Mouse (Mus musculus) liver, embryonic 14.5 days (tissue): Measurements from ENCODE around the gene Klhl26. TPM values are rescaled to one million over a fixed set of nuclear protein-coding genes. Genes with fewer than 3 reads are reported as not detected.

Experiments
- ATAC-seq: fragments of 200-750 bp; cut with Nextera tagmentation; 2 replicates; pipeline ENCODE4 v1.8.0; 2017; ENCODE audit warnings: moderate number of reproducible peaks, mild to moderate bottlenecking, moderate library complexity; ENCODE audit not compliant: insufficient read depth
- DNase-seq, 3 experiments: peaks; one replicate each; pipeline ENCODE4 v3.0.0-alpha.2; 2012 to 2013; ENCODE audit warnings: low read depth in 3 of 3, low spot score in 3 of 3
- H3K27ac ChIP-seq: fragments of 300-500 bp; sonication (generic); 2 replicates; pipeline ENCODE4 v1.5.1; 2014; ENCODE audit warnings: moderate library complexity, mild to moderate bottlenecking, control low read depth, inconsistent platforms
- H3K27me3 ChIP-seq: fragments of 300-500 bp; sonication (generic); 2 replicates; pipeline ENCODE4 v1.6.1; 2014; ENCODE audit warnings: mild to moderate bottlenecking, low read length, moderate library complexity; ENCODE audit not compliant: control insufficient read depth, insufficient read depth
- H3K36me3 ChIP-seq: fragments of 300-500 bp; sonication (generic); replicated peaks from 2 replicates; pipeline ENCODE4 v1.6.1; 2014; ENCODE audit warnings: low read depth; ENCODE audit not compliant: control insufficient read depth, insufficient read depth
- H3K4me1 ChIP-seq, 2 experiments: fragments of 200-500 bp in 1 of 2; fragments of 300-500 bp in 1 of 2; sonication (generic) in 1 of 2; replicated peaks; 2 replicates each; pipeline ENCODE4 v1.6.1; 2012 to 2014; ENCODE audit warnings: antibody characterized with exemption in 1 of 2, inconsistent platforms in 1 of 2, low read length in 1 of 2; ENCODE audit not compliant: control insufficient read depth in 2 of 2, insufficient read depth in 2 of 2
- H3K4me2 ChIP-seq: fragments of 300-500 bp; sonication (generic); 2 replicates; pipeline ENCODE4 v1.6.1; 2014; ENCODE audit warnings: low read depth, mild to moderate bottlenecking, control low read depth, moderate library complexity
- H3K4me3 ChIP-seq, 2 experiments: fragments of 200-500 bp in 1 of 2; fragments of 300-500 bp in 1 of 2; sonication (generic) in 1 of 2; 2 replicates each; pipeline ENCODE4 v1.5.1; 2012 to 2014; ENCODE audit warnings: low read depth in 2 of 2, low read length in 2 of 2, mild to moderate bottlenecking in 2 of 2, control low read depth in 1 of 2, inconsistent platforms in 1 of 2, moderate library complexity in 1 of 2; ENCODE audit not compliant: insufficient read depth in 1 of 2
- H3K9ac ChIP-seq: fragments of 300-500 bp; sonication (generic); replicated peaks from 2 replicates; pipeline ENCODE4 v1.6.1; 2014; ENCODE audit warnings: mild to moderate bottlenecking, control low read depth, moderate library complexity
- H3K9me3 ChIP-seq: fragments of 300-500 bp; sonication (generic); 2 replicates; pipeline ENCODE4 v1.6.1; 2016; ENCODE audit warnings: low read length, mixed read lengths; ENCODE audit not compliant: control insufficient read depth
- CTCF ChIP-seq: IDR thresholded peaks from 2 replicates; pipeline ENCODE4 v1.5.1; 2016; ENCODE audit warnings: antibody characterized with exemption, low read depth, control low read depth
- EP300 ChIP-seq: IDR thresholded peaks from 2 replicates; pipeline ENCODE4 v1.6.1; 2016; ENCODE audit warnings: antibody characterized with exemption, low read depth
- WGBS: fragments of 180-500 bp; shearing (Covaris S2); extraction: QIAGEN DNeasy Blood & Tissue Kit; methylation state at CpG from one replicate; pipeline ENCODE4 v1.1.7; 2014; ENCODE audit not compliant: insufficient replicate concordance; 5-methylcytosine and 5-hydroxymethylcytosine counted together
- polyA plus RNA-seq, 2 experiments: library from polyadenylated mRNA; depleted of rRNA in 1 of 2; stranded (reverse) in 1 of 2; unstranded in 1 of 2; fragments of >200 nt; fragmentation: Nextera tagmentation in 1 of 2; extraction: Ambion mirVana in 1 of 2; gene quantifications; 2 replicates each; pipeline versions ENCODE4 v1.2.1 to v1.2.3; 2012 to 2014

Gene Klhl26
- polyA plus RNA-seq, 2 experiments = 5.0 to 6.5 TPM

DNA sequence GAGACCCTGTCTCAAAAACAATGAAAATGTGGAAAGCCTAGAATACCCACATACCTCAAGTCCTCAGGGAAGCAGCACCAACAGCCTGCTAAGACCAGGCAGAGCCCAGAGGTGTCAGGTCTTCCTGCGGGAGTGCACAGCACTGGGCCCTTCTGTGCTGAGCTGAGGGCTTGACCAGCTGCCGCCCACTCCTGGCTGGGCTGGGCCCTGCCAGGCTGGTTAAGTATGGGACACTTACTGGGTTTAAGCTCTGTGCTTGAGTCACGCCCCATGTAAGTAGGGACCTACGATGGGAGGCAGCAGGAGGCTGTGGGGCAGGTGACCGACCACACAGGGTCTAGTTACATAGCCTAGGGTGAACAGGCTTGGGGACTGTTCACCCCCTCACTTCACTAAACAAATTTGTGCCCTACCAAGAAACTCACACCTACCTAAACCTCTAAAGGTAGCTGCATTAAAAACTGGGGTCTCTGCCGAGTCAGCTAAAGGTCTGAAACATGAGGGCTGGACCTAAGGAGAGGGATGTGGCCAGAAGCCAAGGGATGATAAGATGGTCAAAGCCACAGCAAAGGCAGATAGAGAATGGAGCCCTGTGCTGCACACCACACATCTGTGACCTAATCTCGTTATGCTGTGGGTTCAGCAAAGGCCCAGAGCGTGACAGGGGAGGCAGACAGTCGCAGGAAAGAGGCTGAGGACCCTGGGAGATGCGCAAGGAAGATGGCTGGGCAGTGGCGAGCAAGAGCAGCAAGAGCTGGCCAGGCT lies 56.7 kb downstream of the Klhl26 start:
- peak overlapping the region; percentile 10 for H3K9ac ChIP-seq
- WGBS = 37% methylated on average over 11 of the region's 11 CpGs
- H3K4me1 ChIP-seq = peaks cover 35 to 57% of the 10 kb centered on the region in 2 experiments
- TF ChIP-seq CTCF = no peak
- TF ChIP-seq EP300 = no peak
- DNase-seq (no peak), ATAC-seq (peak; percentile 34; the same call in 1 of the 2 replicates)
- no peaks in the 10 kb centered on the region for H3K27me3 ChIP-seq
- H3K4me2 ChIP-seq = no peak overlapping the region
- H3K27ac ChIP-seq = peak overlapping the region; percentile 39
- H3K4me3 ChIP-seq = no peak overlapping the region
- no peaks in the 10 kb centered on the region for H3K36me3 ChIP-seq
- H3K9me3 ChIP-seq = no peaks in the 10 kb centered on the region

DNA sequence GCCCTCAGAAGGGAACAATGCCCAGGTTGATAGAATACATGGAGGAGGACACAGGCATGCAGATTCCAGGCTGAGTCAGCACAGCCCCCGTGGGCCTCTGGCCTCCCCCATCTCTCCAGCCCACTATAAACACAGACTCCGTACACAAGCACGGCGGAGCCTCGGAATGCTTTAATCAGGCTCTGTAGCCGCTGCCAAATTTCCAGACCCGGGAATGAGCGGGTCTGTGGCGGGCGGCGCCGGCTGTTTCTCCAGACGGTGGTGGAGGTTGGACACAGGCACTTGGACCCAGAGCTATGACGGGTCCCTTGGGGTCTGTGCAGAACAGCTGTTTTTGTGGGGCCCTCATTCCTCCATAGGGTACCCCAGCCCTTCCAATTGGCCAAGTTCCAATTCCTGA lies 57.8 kb downstream of the Klhl26 start:
- H3K9ac ChIP-seq = no peak overlapping the region; the same call in 1 of the 2 replicates
- TF ChIP-seq EP300 = no peak
- no peak for TF ChIP-seq CTCF
- peaks cover 46 to 62% of the 10 kb centered on the region in 2 experiments for H3K4me1 ChIP-seq
- ATAC-seq (no peak), DNase-seq (no peak)
- H3K4me2 ChIP-seq = no peak overlapping the region
- 75% methylated on average over 14 of the region's 14 CpGs for WGBS
- H3K4me3 ChIP-seq = no peak overlapping the region
- H3K9me3 ChIP-seq = no peaks in the 10 kb centered on the region
- no peak overlapping the region for H3K27ac ChIP-seq
- no peaks in the 10 kb centered on the region for H3K27me3 ChIP-seq
- no peaks in the 10 kb centered on the region for H3K36me3 ChIP-seq

DNA sequence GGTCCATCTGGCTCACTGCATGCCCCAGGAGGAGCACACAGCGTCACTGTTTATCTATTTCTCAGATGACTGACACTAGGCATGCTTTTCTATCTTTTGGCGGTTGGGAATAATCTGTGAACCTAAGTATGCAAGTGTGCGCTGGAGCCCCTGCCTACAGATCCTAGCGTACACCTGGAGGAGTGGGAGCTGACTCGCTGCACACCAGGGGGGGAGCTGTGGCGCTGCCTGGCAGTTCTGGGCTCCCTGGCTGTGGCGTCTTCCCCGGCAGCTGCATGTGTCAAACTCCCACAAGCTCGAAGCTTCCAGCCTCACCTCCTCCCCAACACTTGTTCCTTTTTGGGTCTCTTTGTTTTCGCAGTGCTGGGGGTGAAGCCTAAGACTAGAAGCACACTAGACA lies 58.9 kb downstream of the Klhl26 start:
- H3K9ac ChIP-seq = no peak overlapping the region
- H3K4me3 ChIP-seq = no peak overlapping the region
- TF ChIP-seq CTCF = no peak
- TF ChIP-seq EP300 = no peak
- DNase-seq (no peak), ATAC-seq (no peak)
- 53% methylated on average over 10 of the region's 10 CpGs for WGBS
- no peaks in the 10 kb centered on the region for H3K36me3 ChIP-seq
- H3K4me2 ChIP-seq = no peak overlapping the region
- H3K4me1 ChIP-seq = peaks cover 54 to 66% of the 10 kb centered on the region in 2 experiments
- H3K27ac ChIP-seq = no peak overlapping the region
- H3K27me3 ChIP-seq = no peaks in the 10 kb centered on the region
- H3K9me3 ChIP-seq = no peaks in the 10 kb centered on the region

DNA sequence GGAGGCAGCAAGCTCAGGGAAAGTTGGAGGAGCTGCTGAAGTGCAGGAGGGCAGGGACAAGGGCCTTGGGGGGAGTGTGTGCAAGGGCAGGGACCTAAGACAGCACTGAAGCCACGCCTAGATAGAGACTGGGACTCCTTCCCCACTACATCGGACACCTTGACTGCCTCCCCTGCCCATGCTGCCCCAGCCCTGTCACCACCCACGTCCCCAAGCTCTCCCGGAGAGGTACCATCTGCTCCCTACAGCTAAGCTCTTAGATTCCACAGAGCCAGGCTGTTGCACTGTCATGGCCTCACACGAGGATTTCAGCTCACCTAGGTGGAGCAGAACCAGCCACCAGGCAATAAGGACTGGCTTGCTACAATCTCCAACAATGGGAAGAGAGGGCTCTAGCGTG lies 59.8 kb downstream of the Klhl26 start:
- no peak for DNase-seq
- Histone ChIP-seq H3K9ac (no peak overlapping the region), H3K4me2 (no peak overlapping the region), H3K36me3 (no peaks in the 10 kb centered on the region), H3K4me3 (no peak overlapping the region), H3K27ac (no peak overlapping the region; the same call in 1 of the 2 replicates), H3K4me1 (peaks cover 45 to 63% of the 10 kb centered on the region in 2 experiments), H3K27me3 (no peaks in the 10 kb centered on the region), H3K9me3 (no peaks in the 10 kb centered on the region)
- WGBS = 50% methylated on average over 6 of the region's 6 CpGs
- ATAC-seq = no peak
- TF ChIP-seq EP300 = no peak

DNA sequence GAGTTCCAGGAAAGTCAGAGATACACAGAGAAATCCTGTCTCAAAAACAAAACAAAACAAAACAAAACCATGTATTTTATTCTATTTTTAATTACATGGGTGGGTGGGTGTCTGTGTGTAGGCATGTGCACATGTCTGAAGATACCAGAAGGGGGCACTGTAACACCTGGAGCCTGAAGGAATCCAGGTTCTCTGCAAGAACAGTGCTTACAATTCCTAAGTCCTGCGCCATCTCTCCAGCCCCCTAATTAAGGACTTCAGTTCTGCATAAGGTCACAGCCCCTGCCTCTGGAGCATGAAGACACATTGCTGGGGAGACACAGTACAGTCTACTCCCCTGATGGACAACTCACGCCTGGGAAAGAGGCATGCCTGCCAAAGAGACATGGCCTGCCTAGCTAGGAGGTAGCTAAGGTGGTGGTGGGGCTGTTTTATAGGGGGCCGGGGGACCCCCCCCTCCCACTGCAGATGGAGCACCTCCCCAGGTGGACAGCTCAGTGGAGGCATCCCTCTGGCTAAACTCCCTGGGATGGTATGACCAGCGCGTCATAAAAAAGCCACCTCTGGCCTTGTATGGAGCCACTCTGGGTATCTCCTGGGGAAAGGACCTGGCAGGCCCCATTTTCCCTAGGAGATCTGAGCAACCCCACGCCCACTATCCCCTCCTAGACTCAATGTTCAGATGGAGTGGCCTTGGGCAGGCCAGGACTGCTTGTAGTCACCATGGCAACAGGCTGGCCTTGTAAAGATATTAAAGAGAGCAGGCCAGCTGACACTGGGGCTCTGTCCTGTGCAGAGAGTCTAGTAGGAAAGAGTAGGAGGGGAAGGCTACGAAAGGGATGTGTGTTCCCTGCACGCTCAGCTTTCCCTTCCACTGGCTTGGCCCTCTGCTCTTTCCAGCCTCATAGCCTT lies 61.0 kb downstream of the Klhl26 start:
- DNase-seq (peak in 2 of 3 experiments; percentile 41 to 45), ATAC-seq (0 out of 2 replicates have a peak, but pooled peaks have one; percentile 24)
- TF ChIP-seq EP300 (no peak), CTCF (peak; percentile 85)
- H3K27me3 ChIP-seq = no peaks in the 10 kb centered on the region
- peak overlapping the region; percentile 95 for H3K27ac ChIP-seq
- H3K36me3 ChIP-seq = no peaks in the 10 kb centered on the region
- no peaks in the 10 kb centered on the region for H3K9me3 ChIP-seq
- peaks cover 44 to 58% of the 10 kb centered on the region in 2 experiments for H3K4me1 ChIP-seq
- 64% methylated on average over 8 of the region's 8 CpGs for WGBS
- no peak overlapping the region for H3K4me3 ChIP-seq
- no peak overlapping the region for H3K9ac ChIP-seq
- H3K4me2 ChIP-seq = no peak overlapping the region
